Mouse (Mus musculus) cortical plate, adult 2 months (tissue): Measurements from ENCODE around the gene Tbx2.

ENCODE experiments used
- CTCF ChIP-seq: fragments of 200-500 bp; IDR thresholded peaks from 2 replicates; pipeline ENCODE4 v1.5.1; 2011; ENCODE audit warnings: mild to moderate bottlenecking, control low read depth, low read length; ENCODE audit not compliant: insufficient read depth; ENCODE audit errors: extremely low read depth
- POLR2A ChIP-seq: fragments of 200-500 bp; IDR thresholded peaks from 2 replicates; pipeline ENCODE4 v1.6.1; 2011; ENCODE audit warnings: mild to moderate bottlenecking, low read length, control low read depth; ENCODE audit not compliant: insufficient read depth; ENCODE audit errors: extremely low read depth

DNA sequence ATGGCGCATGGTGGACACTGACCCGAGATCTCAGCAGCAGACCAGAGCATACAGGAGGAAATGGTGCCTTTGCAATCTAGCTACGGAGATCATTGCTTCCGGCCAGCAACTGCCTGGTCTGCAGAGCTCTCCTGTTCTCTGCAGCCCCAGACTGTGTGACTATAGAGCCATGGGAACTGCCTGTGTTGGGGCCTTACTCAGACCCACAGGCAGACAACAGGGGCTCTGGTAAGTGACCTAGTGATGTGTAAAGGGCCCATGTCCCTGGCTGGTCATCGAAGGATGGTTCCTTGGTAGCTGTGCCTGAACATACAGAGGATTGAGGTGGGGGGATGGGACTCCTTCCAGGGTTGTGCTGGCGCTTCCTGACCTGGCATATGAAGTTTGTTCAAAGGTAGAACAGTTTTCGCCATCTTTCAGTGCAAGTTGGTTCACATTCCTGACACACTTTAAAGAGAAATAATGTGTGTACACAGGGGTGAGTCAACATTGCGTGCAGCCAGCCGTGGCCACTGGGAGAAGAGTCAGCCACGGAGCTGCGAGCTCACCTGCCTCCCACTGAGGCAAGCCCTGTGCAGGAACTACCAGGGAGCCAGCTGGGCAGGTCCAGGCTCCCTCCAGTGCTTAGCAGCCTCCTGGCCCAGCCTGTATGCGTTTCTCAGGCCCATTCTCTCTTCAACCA, 39.7 kb upstream of the Tbx2 start:
- TF ChIP-seq POLR2A, result no peak
- no peak for TF ChIP-seq CTCF
